Mouse (Mus musculus): ENCODE results near the gene Armcx3. TPM values are rescaled to one million over a fixed set of nuclear protein-coding genes. Genes with fewer than 3 reads are reported as not detected.
"Not testable (repeated sequence)": the region's sequence is repeated elsewhere in the genome, so short reads cannot be mapped to it uniquely, and the experiment has no call there.

Gene Armcx3
- total and polyA plus RNA-seq, 3 experiments = 0.23 to 8.6 (median 1.2) TPM

- in situ Hi-C loops (cut with MboI; ENCODE audit: low pct_ligation_motif_present, low pct_unique_long_range_greater_than_20kb, low sequenced_read_pairs) = no loop called here
- Histone ChIP-seq H3K27ac (ENCODE audit: insufficient read depth, low read depth) (no peak overlapping the region), H3K79me2 (replicated peaks; ENCODE audit: control insufficient read depth, extremely low read depth, insufficient read depth, poor library complexity, severe bottlenecking) (peaks cover 3% of the 10 kb centered on the region; the same call in 1 of the 2 replicates), H3K4me3 (replicated peaks in 1 of 3; ENCODE audit: low read depth in 2 of 3, low read length in 2 of 3, poor library complexity in 1 of 3) (peak overlapping the region in 2 of 3 experiments; percentile 10 to 73), H3K9ac (ENCODE audit: insufficient read depth, low read depth) (peak overlapping the region; percentile 79; the same call in 1 of the 2 replicates), H3K4me1 (ENCODE audit: control insufficient read depth in 1 of 2, insufficient read depth in 2 of 2) (0 out of 4 replicates have a peak, but pooled peaks cover under 1 to 3% of the 10 kb centered on the region in 2 experiments), H3K36me3 (replicated peaks in 1 of 2; ENCODE audit: control insufficient read depth in 1 of 2, insufficient read depth in 1 of 2, low read length in 1 of 2) (no peaks in the 10 kb centered on the region), H3K9me3 (replicated peaks; ENCODE audit: low read length) (no peaks in the 10 kb centered on the region), H3K27me3 (replicated peaks) (no peaks in the 10 kb centered on the region), H3K4me2 (ENCODE audit: insufficient read depth, low read depth, poor library complexity, severe bottlenecking) (peak overlapping the region; percentile 22; the same call in 1 of the 2 replicates)
- TF ChIP-seq SMC3 (IDR thresholded peaks at IDR 0.05; ENCODE audit: low read depth, low read length) (no peak), NELFE (IDR thresholded peaks at IDR 0.05; ENCODE audit: low read depth, low read length) (no peak), MYC (IDR thresholded peaks at IDR 0.05; ENCODE audit: low read depth, low read length) (no peak), USF1 (IDR thresholded peaks at IDR 0.05; ENCODE audit: low read depth, low read length) (no peak), KAT2A (IDR thresholded peaks at IDR 0.05; ENCODE audit: insufficient replicate concordance, low read length) (no peak), UBTF (IDR thresholded peaks at IDR 0.05; ENCODE audit: low read depth, low read length) (no peak)
- dilution Hi-C loops (cut with MboI; ENCODE audit: extremely low pct_ligation_motif_present, extremely low pct_unique_long_range_greater_than_20kb, low sequenced_read_pairs) = no loop called here
- no peak for DNase-seq (ENCODE audit: extremely low read depth)
Measured at GRCm38 (mm10) chrX:134757293-134757995, 1.0 kb downstream of the Armcx3 start.

GRCm38 (mm10) chrX:134763428-134764198 lies 7.2 kb downstream of the Armcx3 start:
- DNase-seq (ENCODE audit: extremely low read depth); H3K79me2 ChIP-seq (replicated peaks; ENCODE audit: control insufficient read depth, extremely low read depth, insufficient read depth, poor library complexity, severe bottlenecking); H3K4me2 ChIP-seq (ENCODE audit: insufficient read depth, low read depth, poor library complexity, severe bottlenecking); in situ Hi-C loops (cut with MboI; ENCODE audit: low pct_ligation_motif_present, low pct_unique_long_range_greater_than_20kb, low sequenced_read_pairs); H3K4me1 ChIP-seq (ENCODE audit: control insufficient read depth in 1 of 2, insufficient read depth in 2 of 2); dilution Hi-C loops (cut with MboI; ENCODE audit: extremely low pct_ligation_motif_present, extremely low pct_unique_long_range_greater_than_20kb, low sequenced_read_pairs); H3K36me3 ChIP-seq (replicated peaks in 1 of 2; ENCODE audit: control insufficient read depth in 1 of 2, insufficient read depth in 1 of 2, low read length in 1 of 2); H3K9me3 ChIP-seq (replicated peaks; ENCODE audit: low read length); H3K27me3 ChIP-seq (replicated peaks); H3K9ac ChIP-seq (ENCODE audit: insufficient read depth, low read depth); H3K4me3 ChIP-seq (replicated peaks in 1 of 3; ENCODE audit: low read depth in 2 of 3, low read length in 2 of 3, poor library complexity in 1 of 3); H3K27ac ChIP-seq (ENCODE audit: insufficient read depth, low read depth): not testable (repeated sequence)

- no peaks in the 10 kb centered on the region for H3K4me1 ChIP-seq (ENCODE audit: control insufficient read depth in 1 of 2, insufficient read depth in 2 of 2)
- no peaks in the 10 kb centered on the region for H3K79me2 ChIP-seq (replicated peaks; ENCODE audit: control insufficient read depth, extremely low read depth, insufficient read depth, poor library complexity, severe bottlenecking)
- dilution Hi-C loops (cut with MboI; ENCODE audit: extremely low pct_ligation_motif_present, extremely low pct_unique_long_range_greater_than_20kb, low sequenced_read_pairs) (no loop called here), in situ Hi-C loops (cut with MboI; ENCODE audit: low pct_ligation_motif_present, low pct_unique_long_range_greater_than_20kb, low sequenced_read_pairs) (no loop called here)
- H3K4me2 ChIP-seq (ENCODE audit: insufficient read depth, low read depth, poor library complexity, severe bottlenecking) = no peak overlapping the region
- TF ChIP-seq PAX5 (IDR thresholded peaks at IDR 0.05; ENCODE audit: low read length) (no peak), TCF12 (IDR thresholded peaks at IDR 0.05; ENCODE audit: low read depth, low read length) (no peak), JUN (IDR thresholded peaks at IDR 0.05; ENCODE audit: insufficient read depth, low read depth, low read length) (no peak), CTCF (conservative IDR thresholded peaks at IDR 0.05 in 1 of 2, IDR thresholded peaks at IDR 0.05 in 1 of 2; ENCODE audit: low read depth in 2 of 2, low read length in 2 of 2) (no peak), MAFK (IDR thresholded peaks at IDR 0.05; ENCODE audit: insufficient replicate concordance, low read length) (no peak), SMC3 (IDR thresholded peaks at IDR 0.05; ENCODE audit: low read depth, low read length) (no peak), RAD21 (IDR thresholded peaks at IDR 0.05; ENCODE audit: low read depth, low read length) (no peak), E2F4 (IDR thresholded peaks at IDR 0.05; ENCODE audit: insufficient replicate concordance, low read depth, low read length) (no peak), SIN3A (IDR thresholded peaks at IDR 0.05; ENCODE audit: low read length) (no peak), ZMIZ1 (IDR thresholded peaks at IDR 0.05; ENCODE audit: low read depth, low read length) (no peak)
- DNase-seq (ENCODE audit: extremely low read depth) = no peak
- H3K9me3 ChIP-seq (replicated peaks; ENCODE audit: low read length) = no peaks in the 10 kb centered on the region
- no peaks in the 10 kb centered on the region for H3K36me3 ChIP-seq (replicated peaks in 1 of 2; ENCODE audit: control insufficient read depth in 1 of 2, insufficient read depth in 1 of 2, low read length in 1 of 2)
- no peaks in the 10 kb centered on the region for H3K27me3 ChIP-seq (replicated peaks)
- H3K27ac ChIP-seq (ENCODE audit: insufficient read depth, low read depth) = no peak overlapping the region
- H3K9ac ChIP-seq (ENCODE audit: insufficient read depth, low read depth) = no peak overlapping the region
- no peak overlapping the region for H3K4me3 ChIP-seq (replicated peaks in 1 of 3; ENCODE audit: low read depth in 2 of 3, low read length in 2 of 3, poor library complexity in 1 of 3)
Measured at GRCm38 (mm10) chrX:134787728-134788127, 31.3 kb downstream of the Armcx3 start.
